Mouse (Mus musculus) limb, embryonic 14.5 days (tissue): ENCODE measurements around the gene Taf15. TPM values are rescaled to one million over a fixed set of nuclear protein-coding genes. Genes with fewer than 3 reads are reported as not detected.

ENCODE experiments used
- ATAC-seq: fragments of 200-750 bp; cut with Nextera tagmentation; 2 replicates; pipeline ENCODE4 v1.8.0; 2017; ENCODE audit warnings: low read depth, moderate number of reproducible peaks, moderate TSS enrichment; ENCODE audit not compliant: low FRiP score
- DNase-seq: peaks from one replicate; pipeline ENCODE4 v3.0.0-alpha.2; 2015; ENCODE audit warnings: low spot score
- H3K27ac ChIP-seq: fragments of 300-500 bp; sonication (generic); replicated peaks from 2 replicates; pipeline ENCODE4 v1.5.1; 2014; ENCODE audit warnings: low read depth, mild to moderate bottlenecking, low read length, moderate library complexity, mixed read lengths
- H3K27me3 ChIP-seq: fragments of 300-500 bp; sonication (generic); 2 replicates; pipeline ENCODE4 v1.6.1; 2014; ENCODE audit warnings: low read length, mixed read lengths; ENCODE audit not compliant: control insufficient read depth, insufficient read depth
- H3K36me3 ChIP-seq: fragments of 300-500 bp; sonication (generic); 2 replicates; pipeline ENCODE4 v1.6.1; 2014; ENCODE audit warnings: mild to moderate bottlenecking, low read length, moderate library complexity, mixed read lengths; ENCODE audit not compliant: control insufficient read depth, insufficient read depth
- H3K4me1 ChIP-seq: fragments of 300-500 bp; sonication (generic); 2 replicates; pipeline ENCODE4 v1.6.1; 2014; ENCODE audit warnings: antibody characterized with exemption, low read length, mixed read lengths; ENCODE audit not compliant: control insufficient read depth, insufficient read depth
- H3K4me2 ChIP-seq: fragments of 300-500 bp; sonication (generic); replicated peaks from 2 replicates; pipeline ENCODE4 v1.6.1; 2014; ENCODE audit warnings: low read depth, mild to moderate bottlenecking, low read length, moderate library complexity; ENCODE audit not compliant: severe bottlenecking
- H3K4me3 ChIP-seq: fragments of 300-500 bp; sonication (generic); replicated peaks from 2 replicates; pipeline ENCODE4 v1.5.1; 2014; ENCODE audit warnings: low read length
- H3K9ac ChIP-seq: fragments of 300-500 bp; sonication (generic); 2 replicates; pipeline ENCODE4 v1.6.1; 2014; ENCODE audit warnings: mild to moderate bottlenecking, low read depth, low read length, moderate library complexity; ENCODE audit not compliant: severe bottlenecking
- H3K9me3 ChIP-seq: fragments of 300-500 bp; sonication (generic); 2 replicates; pipeline ENCODE4 v1.6.1; 2016; ENCODE audit warnings: low read length; ENCODE audit not compliant: control insufficient read depth
- POLR2A ChIP-seq: fragments of 200-500 bp; IDR thresholded peaks from 2 replicates; pipeline ENCODE4 v1.8.0; 2012; ENCODE audit warnings: inconsistent platforms, mild to moderate bottlenecking, moderate library complexity, borderline replicate concordance; ENCODE audit not compliant: insufficient read depth, insufficient read length; ENCODE audit errors: extremely low read depth
- WGBS: fragments of 180-500 bp; shearing (Covaris S2); extraction: QIAGEN DNeasy Blood & Tissue Kit; methylation state at CpG from one replicate; pipeline ENCODE4 v1.1.7; 2014; 5-methylcytosine and 5-hydroxymethylcytosine counted together
- polyA plus RNA-seq, 2 experiments: library from polyadenylated mRNA; depleted of rRNA in 1 of 2; stranded (reverse) in 1 of 2; unstranded in 1 of 2; fragments of >200 nt; fragmentation: Nextera tagmentation in 1 of 2; extraction: Ambion mirVana in 1 of 2; gene quantifications; 2 replicates each; pipeline versions ENCODE4 v1.2.1 to v1.2.3; 2012 to 2014

Taf15 gene
- polyA plus RNA-seq, 2 experiments = 8.3 to 103 TPM

- H3K4me1 ChIP-seq = peaks cover 22% of the 10 kb centered on the region
- no peak overlapping the region for H3K4me3 ChIP-seq
- 96% methylated on average over 1 of the region's 1 CpGs for WGBS
- H3K9ac ChIP-seq = no peak overlapping the region
- no peaks in the 10 kb centered on the region for H3K27me3 ChIP-seq
- no peak for TF ChIP-seq POLR2A
- H3K4me2 ChIP-seq = no peak overlapping the region
- H3K36me3 ChIP-seq = no peaks in the 10 kb centered on the region
- DNase-seq (no peak), ATAC-seq (no peak)
- no peak overlapping the region for H3K27ac ChIP-seq
- no peaks in the 10 kb centered on the region for H3K9me3 ChIP-seq
These were observed 60.3 kb downstream of the Taf15 start for GRCm38 (mm10) chr11:83533192-83533591.

- Histone ChIP-seq H3K36me3 (no peaks in the 10 kb centered on the region), H3K27ac (peak overlapping the region; percentile 53; the same call in 1 of the 2 replicates), H3K4me3 (no peak overlapping the region), H3K9me3 (no peaks in the 10 kb centered on the region), H3K27me3 (no peaks in the 10 kb centered on the region), H3K4me2 (peak overlapping the region; percentile 31), H3K4me1 (peaks cover 22% of the 10 kb centered on the region), H3K9ac (no peak overlapping the region)
- DNase-seq (no peak), ATAC-seq (no peak)
- WGBS = 77% methylated on average over 8 of the region's 8 CpGs
- no peak for TF ChIP-seq POLR2A
These were observed 61.3 kb downstream of the Taf15 start for GRCm38 (mm10) chr11:83534143-83534542.

GRCm38 (mm10) chr11:83534609-83535423, 61.9 kb downstream of the Taf15 start:
- DNase-seq (peak; percentile 91), ATAC-seq (peak; percentile 93)
- no peaks in the 10 kb centered on the region for H3K27me3 ChIP-seq
- no peak for TF ChIP-seq POLR2A
- peak overlapping the region; percentile 53; the same call in 1 of the 2 replicates for H3K27ac ChIP-seq
- H3K4me2 ChIP-seq = peak overlapping the region; percentile 31
- H3K9ac ChIP-seq = no peak overlapping the region
- H3K4me1 ChIP-seq = peaks cover 22% of the 10 kb centered on the region
- 18% methylated on average over 13 of the region's 13 CpGs for WGBS
- no peaks in the 10 kb centered on the region for H3K9me3 ChIP-seq
- no peaks in the 10 kb centered on the region for H3K36me3 ChIP-seq
- 0 out of 2 replicates have a peak overlapping the region, but pooled peaks have one; percentile 5 for H3K4me3 ChIP-seq

- Histone ChIP-seq H3K36me3 (no peaks in the 10 kb centered on the region), H3K4me3 (no peak overlapping the region), H3K27ac (no peak overlapping the region), H3K4me2 (no peak overlapping the region), H3K9ac (no peak overlapping the region), H3K4me1 (peaks cover 22% of the 10 kb centered on the region), H3K9me3 (no peaks in the 10 kb centered on the region), H3K27me3 (no peaks in the 10 kb centered on the region)
- no peak for TF ChIP-seq POLR2A
- DNase-seq (no peak), ATAC-seq (no peak)
- WGBS = 63% methylated on average over 3 of the region's 3 CpGs
These were observed 63.9 kb downstream of the Taf15 start for GRCm38 (mm10) chr11:83536831-83537230.

- Histone ChIP-seq H3K27ac (no peak overlapping the region), H3K36me3 (no peaks in the 10 kb centered on the region), H3K9me3 (no peaks in the 10 kb centered on the region), H3K9ac (no peak overlapping the region), H3K4me2 (no peak overlapping the region), H3K27me3 (no peaks in the 10 kb centered on the region), H3K4me1 (peaks cover 22% of the 10 kb centered on the region), H3K4me3 (no peak overlapping the region)
- 68% methylated on average over 3 of the region's 3 CpGs for WGBS
- ATAC-seq = no peak
- TF ChIP-seq POLR2A = no peak
- DNase-seq = no peak
These were observed 65.9 kb downstream of the Taf15 start for GRCm38 (mm10) chr11:83538705-83539314.
